Mouse (Mus musculus) bone marrow, adult 2 months (tissue): ENCODE measurements around the gene B630019K06Rik. TPM values are rescaled to one million over a fixed set of nuclear protein-coding genes. Genes with fewer than 3 reads are reported as not detected.
"Not testable (repeated sequence)": the region's sequence is repeated elsewhere in the genome, so short reads cannot be mapped to it uniquely, and the experiment has no call there.

ENCODE experiments used
- H3K27ac ChIP-seq: fragments of 200-500 bp; 2 replicates; pipeline ENCODE4 v1.5.1; 2012; ENCODE audit warnings: low read depth, mild to moderate bottlenecking, control low read depth, inconsistent platforms, low read length; ENCODE audit not compliant: control insufficient read depth, poor library complexity, insufficient read depth
- H3K4me1 ChIP-seq: fragments of 200-500 bp; 2 replicates; pipeline ENCODE4 v1.6.1; 2011; ENCODE audit warnings: low read length; ENCODE audit not compliant: control insufficient read depth, insufficient read depth
- H3K4me3 ChIP-seq: fragments of 200-500 bp; replicated peaks from 2 replicates; pipeline ENCODE3; 2011; ENCODE audit warnings: mild to moderate bottlenecking, low read depth, low read length, control low read depth; ENCODE audit not compliant: control insufficient read depth
- CTCF ChIP-seq: fragments of 200-500 bp; IDR thresholded peaks from 2 replicates; pipeline ENCODE4 v1.5.1; 2011; ENCODE audit warnings: low read length, control low read depth; ENCODE audit not compliant: control insufficient read depth, insufficient read depth
- POLR2A ChIP-seq: fragments of 200-500 bp; IDR thresholded peaks from 2 replicates; pipeline ENCODE4 v1.6.1; 2011; ENCODE audit warnings: low read depth, mild to moderate bottlenecking, control low read depth, low read length, borderline replicate concordance; ENCODE audit not compliant: control insufficient read depth
- WGBS: fragments of 180-500 bp; shearing (Covaris S2); methylation state at CpG from one replicate; pipeline ENCODE4 v1.1.7; 2018; 5-methylcytosine and 5-hydroxymethylcytosine counted together
- polyA plus RNA-seq: library from polyadenylated mRNA; stranded (reverse); fragments of >200 nt; gene quantifications from 2 replicates; pipeline ENCODE4 v1.2.4, GENCODE M21; 2011; ENCODE audit warnings: low replicate concordance; ENCODE audit not compliant: missing spikeins, insufficient read depth, insufficient read length

B630019K06Rik gene
- polyA plus RNA-seq, result 0.57 and 0.63 TPM in 2 replicates

DNA sequence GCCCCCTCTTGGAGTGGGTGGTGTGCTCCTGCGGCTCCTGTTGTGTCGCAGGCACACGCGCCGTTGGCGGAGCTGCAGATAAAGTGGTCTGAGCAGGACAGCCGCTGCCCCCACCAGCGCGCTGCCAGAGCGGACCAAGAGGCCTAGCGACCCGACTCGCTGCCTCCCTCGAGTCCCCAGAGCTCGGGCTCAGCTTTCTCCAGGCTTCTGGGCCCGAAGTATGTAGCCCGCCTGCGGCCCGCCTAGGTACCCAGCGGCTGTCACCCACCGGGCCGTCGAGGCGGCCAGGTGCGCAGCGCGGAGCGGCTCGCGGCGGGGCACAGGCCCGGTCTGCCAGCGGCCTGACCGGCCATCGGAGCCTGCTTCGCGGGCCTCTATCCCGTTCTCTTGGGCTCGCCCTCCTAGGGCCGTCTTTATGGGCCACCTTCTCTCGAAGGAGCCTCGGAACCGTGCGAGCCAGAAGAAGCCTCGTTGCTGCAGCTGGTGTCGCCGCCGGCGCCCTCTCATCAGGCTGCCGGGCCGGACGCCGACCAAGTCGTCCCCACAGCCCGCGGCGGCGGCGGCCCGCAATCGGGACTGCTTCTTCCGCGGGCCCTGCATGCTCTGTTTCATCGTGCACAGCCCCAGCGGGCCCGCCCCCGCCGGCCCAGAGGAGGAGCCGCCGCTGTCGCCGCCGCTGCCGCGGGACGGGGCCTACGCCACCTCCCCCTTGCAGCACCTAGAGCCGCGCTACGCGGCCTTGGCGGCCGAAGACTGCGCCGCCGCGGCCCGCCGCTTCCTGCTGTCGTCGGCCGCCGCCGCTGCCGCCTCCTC, at the start of gene B630019K06Rik:
Gene B630019K06Rik (plus strand): TSS at position 40 of the 813 bp plus-strand sequence.
- TF ChIP-seq POLR2A, result no peak
- no peak for TF ChIP-seq CTCF
- peak within 1 kb of the TSS; percentile 36 for H3K4me3 ChIP-seq
- no peaks in the 10 kb centered on the region for H3K4me1 ChIP-seq
- 18% methylated on average over 83 of the region's 95 CpGs for WGBS
- H3K27ac ChIP-seq, result no peak within 1 kb of the TSS

DNA sequence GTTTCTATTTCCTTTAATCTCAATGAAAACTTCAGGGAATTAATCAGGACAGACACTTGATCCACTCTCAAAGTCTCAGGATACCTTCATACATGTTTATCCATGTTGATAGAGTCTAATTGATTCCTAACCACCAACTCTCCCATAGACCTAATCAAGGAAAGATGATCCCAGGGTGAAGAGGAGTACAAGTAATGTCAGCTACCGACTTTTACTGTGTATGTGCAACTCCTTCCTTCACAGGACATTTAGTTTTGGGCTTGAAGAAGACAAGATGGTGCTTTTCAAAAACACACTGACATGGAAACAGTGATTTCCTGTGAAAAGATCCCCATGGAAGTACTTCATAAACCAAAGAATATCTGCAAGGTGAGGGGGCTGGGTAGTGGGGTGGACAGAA, 48.5 kb upstream of the B630019K06Rik start, which contains the start of gene Gm6592:
Gene Gm6592 (plus strand): TSS at position 301 of the 400 bp plus-strand sequence.
- WGBS, result 73% methylated on average over 1 of the region's 1 CpGs
- TF ChIP-seq POLR2A (no peak), CTCF (no peak)
- H3K27ac ChIP-seq, result no peak within 1 kb of the TSS
- H3K4me1 ChIP-seq, result no peaks in the 10 kb centered on the region
- no peak within 1 kb of the TSS for H3K4me3 ChIP-seq

DNA sequence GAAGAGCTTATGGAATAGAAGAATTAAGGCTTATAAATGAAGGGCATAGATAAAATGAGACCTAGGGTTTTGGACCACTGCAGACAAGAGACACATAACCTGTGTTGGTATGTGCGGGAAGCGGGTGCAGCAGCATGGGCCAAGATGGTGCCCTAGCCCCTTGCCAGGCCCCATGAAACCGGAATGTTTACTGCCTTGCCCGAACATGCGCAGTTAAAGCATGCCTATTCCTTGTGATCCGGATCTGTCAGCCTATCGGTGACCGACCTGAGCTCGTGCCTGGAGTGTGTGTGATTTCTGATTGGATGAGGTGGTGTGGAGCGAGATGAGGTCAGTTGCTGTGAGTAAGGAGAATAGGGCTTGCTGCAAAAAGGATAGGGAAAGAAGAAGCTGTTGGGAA, 39.7 kb upstream of the B630019K06Rik start:
- Histone ChIP-seq H3K4me3 (no peak overlapping the region), H3K27ac (no peak overlapping the region), H3K4me1 (no peaks in the 10 kb centered on the region)
- TF ChIP-seq POLR2A (no peak), CTCF (no peak)
- 82% methylated on average over 10 of the region's 10 CpGs for WGBS

DNA sequence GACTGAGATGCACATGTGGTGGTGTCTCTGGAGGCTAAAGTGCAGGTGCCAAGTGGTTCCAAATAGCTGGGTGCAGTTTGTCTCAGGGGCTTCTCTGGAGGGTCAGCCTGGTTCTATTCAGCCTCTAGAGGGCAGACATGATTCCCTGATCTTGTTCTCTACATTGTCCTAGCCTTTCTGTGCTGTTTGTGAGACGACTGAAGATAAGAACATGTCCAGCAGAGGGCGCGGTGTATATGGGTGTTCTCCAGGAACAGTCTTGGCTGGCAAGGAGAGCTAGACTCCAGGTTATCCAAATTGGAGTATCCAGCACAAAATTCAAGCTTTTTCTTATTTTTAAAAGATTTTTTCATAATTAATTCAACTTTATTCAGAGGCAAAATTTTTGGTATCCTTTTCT, 27.9 kb upstream of the B630019K06Rik start:
- TF ChIP-seq CTCF, result peak; percentile 26; the same call in 1 of the 2 replicates
- not testable (repeated sequence) for H3K4me3 ChIP-seq, H3K4me1 ChIP-seq, H3K27ac ChIP-seq
- WGBS, result 2% methylated on average over 3 of the region's 3 CpGs

DNA sequence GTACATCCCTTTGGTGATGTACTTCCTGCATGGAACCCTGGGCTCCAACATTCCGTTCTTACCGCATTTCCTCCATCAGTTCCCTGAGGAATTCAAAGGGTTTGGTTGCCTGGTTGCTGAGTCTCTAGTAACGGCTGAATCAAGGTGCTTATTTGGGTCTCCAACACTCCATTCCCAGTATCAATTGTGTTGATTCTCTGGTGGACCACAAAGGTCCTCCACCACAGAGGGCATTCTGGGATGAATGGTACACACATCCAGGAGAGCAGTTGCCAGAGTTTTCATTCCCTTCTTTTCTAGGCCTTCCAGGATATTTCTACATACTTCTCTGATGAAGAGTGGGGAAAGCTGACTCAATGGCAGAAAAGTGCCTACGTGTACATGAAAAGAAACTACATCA, 18.2 kb upstream of the B630019K06Rik start, which contains the start of gene Gm5751:
Gene Gm5751 (plus strand): TSS at position 301 of the 400 bp plus-strand sequence.
- not testable (repeated sequence) for H3K27ac ChIP-seq, H3K4me1 ChIP-seq, H3K4me3 ChIP-seq
- 86% methylated on average over 4 of the region's 4 CpGs for WGBS

DNA sequence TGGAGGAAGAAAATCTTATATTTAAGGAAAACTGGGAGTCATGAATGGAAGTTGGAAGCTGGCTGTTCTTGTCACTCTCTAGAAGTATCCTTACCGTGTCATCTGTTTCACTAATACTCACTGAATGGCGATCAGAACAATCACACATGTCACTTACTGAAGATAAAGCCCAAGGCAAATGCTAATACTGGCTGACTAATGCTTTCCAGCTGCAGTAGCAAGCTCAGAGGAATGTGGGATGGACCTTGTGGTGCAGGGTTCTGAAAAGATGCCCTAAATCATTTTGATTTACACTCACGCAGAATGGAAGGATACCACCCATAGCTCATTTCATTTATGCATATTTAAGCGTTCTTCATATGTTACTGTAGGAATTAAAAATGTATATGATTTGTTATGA, 7.8 kb upstream of the B630019K06Rik start:
- TF ChIP-seq CTCF (no peak), POLR2A (no peak)
- Histone ChIP-seq H3K4me1 (no peaks in the 10 kb centered on the region), H3K27ac (no peak overlapping the region), H3K4me3 (no peak overlapping the region)
- 77% methylated on average over 4 of the region's 4 CpGs for WGBS

DNA sequence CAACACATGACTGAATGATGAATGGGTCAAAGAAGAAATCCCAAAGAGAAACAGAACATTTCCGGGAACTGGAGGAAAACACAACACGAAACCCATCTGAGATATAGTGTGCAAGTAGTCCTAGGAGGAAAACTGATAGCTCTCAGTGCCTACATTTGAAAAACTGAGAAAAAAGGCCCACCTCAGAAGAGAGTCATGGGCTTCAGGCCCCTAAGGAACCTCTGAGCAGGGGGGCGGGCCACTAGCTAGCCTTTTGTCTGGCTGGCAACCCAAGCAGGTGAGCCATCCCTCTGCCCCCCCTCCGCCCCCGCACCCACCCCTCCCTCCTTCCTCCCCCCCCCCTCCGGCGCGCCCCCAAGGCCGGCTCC, 223 bp upstream of the B630019K06Rik start:
- no peak overlapping the region for H3K4me3 ChIP-seq
- no peak overlapping the region for H3K27ac ChIP-seq
- no peaks in the 10 kb centered on the region for H3K4me1 ChIP-seq
- TF ChIP-seq POLR2A, result no peak
- no peak for TF ChIP-seq CTCF
- 67% methylated on average over 2 of the region's 9 CpGs for WGBS

DNA sequence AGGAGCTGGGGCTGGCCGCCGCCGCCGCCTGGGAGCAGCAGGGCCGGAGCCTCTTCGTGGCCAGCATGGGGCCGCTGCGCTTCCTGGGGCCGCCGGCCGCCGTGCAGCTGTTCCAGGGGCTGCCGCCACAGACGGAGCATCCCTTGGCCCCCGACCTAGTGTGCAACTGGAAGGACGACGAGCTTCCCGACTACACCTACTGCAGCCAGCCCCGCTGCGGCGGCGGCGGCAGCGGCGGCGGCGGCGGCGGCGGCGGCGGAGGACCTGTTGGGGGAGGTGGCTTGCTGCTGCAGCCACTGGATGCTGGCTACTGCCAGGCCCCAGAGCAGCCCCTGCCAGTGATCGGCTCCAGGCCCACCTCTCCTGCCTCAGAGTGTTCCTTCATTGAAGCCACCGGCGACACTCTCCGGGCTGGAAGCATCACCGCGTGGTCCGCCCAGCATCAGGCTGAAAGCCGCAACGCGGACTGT, 1.0 kb downstream of the B630019K06Rik start:
- no peaks in the 10 kb centered on the region for H3K4me1 ChIP-seq
- no peak overlapping the region for H3K27ac ChIP-seq
- WGBS, result 17% methylated on average over 21 of the region's 42 CpGs
- peak overlapping the region; percentile 36 for H3K4me3 ChIP-seq
- TF ChIP-seq POLR2A (no peak), CTCF (no peak)
